Mouse (Mus musculus) right cerebral cortex, adult 18-20 months (tissue): ENCODE measurements around the gene 2310030G06Rik.

Experiments
- DNase-seq: peaks from one replicate; pipeline ENCODE4 v3.0.0; 2022; ENCODE audit warnings: mixed read lengths

Gene 2310030G06Rik

GRCm38 (mm10) chr9:50742261-50742660, 4.1 kb downstream of the 2310030G06Rik start:
- no peak for DNase-seq

- peak; percentile 64 for DNase-seq
Observed at GRCm38 (mm10) chr9:50740867-50741784, 5.2 kb downstream of the 2310030G06Rik start.

GRCm38 (mm10) chr9:50738914-50739870, 7.1 kb downstream of the 2310030G06Rik start, which contains the start of gene Dixdc1:
TSS of gene Dixdc1 (minus strand) at chr9:50739517.
- peak; percentile 93 for DNase-seq

GRCm38 (mm10) chr9:50734989-50735388, 11.3 kb downstream of the 2310030G06Rik start:
- peak; percentile 59 for DNase-seq

- DNase-seq, result no peak
Observed at GRCm38 (mm10) chr9:50732560-50732959, 13.8 kb downstream of the 2310030G06Rik start.

GRCm38 (mm10) chr9:50729600-50729999, 16.7 kb downstream of the 2310030G06Rik start:
- DNase-seq, result no peak

- peak; percentile 92 for DNase-seq
Observed at GRCm38 (mm10) chr9:50727925-50728651, 18.2 kb downstream of the 2310030G06Rik start.

GRCm38 (mm10) chr9:50727171-50727924, 19.0 kb downstream of the 2310030G06Rik start:
- DNase-seq, result peak; percentile 84

GRCm38 (mm10) chr9:50725921-50726590, 20.3 kb downstream of the 2310030G06Rik start:
- no peak for DNase-seq

- no peak for DNase-seq
Observed at GRCm38 (mm10) chr9:50724661-50725330, 21.5 kb downstream of the 2310030G06Rik start.

GRCm38 (mm10) chr9:50724147-50724546, 22.2 kb downstream of the 2310030G06Rik start:
- DNase-seq, result no peak

GRCm38 (mm10) chr9:50723406-50723805, 22.9 kb downstream of the 2310030G06Rik start:
- peak; percentile 57 for DNase-seq

- no peak for DNase-seq
Observed at GRCm38 (mm10) chr9:50722451-50722911, 23.9 kb downstream of the 2310030G06Rik start.

- no peak for DNase-seq
Observed at GRCm38 (mm10) chr9:50721061-50721460, 25.3 kb downstream of the 2310030G06Rik start.

GRCm38 (mm10) chr9:50718878-50719277, 27.5 kb downstream of the 2310030G06Rik start:
- DNase-seq, result no peak

- DNase-seq, result no peak
Observed at GRCm38 (mm10) chr9:50714188-50714587, 32.1 kb downstream of the 2310030G06Rik start.

GRCm38 (mm10) chr9:50711337-50711736, 35.0 kb downstream of the 2310030G06Rik start:
- DNase-seq, result no peak

GRCm38 (mm10) chr9:50709108-50709507, 37.2 kb downstream of the 2310030G06Rik start:
- no peak for DNase-seq

- no peak for DNase-seq
Observed at GRCm38 (mm10) chr9:50704907-50705306, 41.4 kb downstream of the 2310030G06Rik start.
